Mouse (Mus musculus) embryonic facial prominence, embryonic 15.5 days (tissue): ENCODE measurements around the gene Kat5. TPM values are rescaled to one million over a fixed set of nuclear protein-coding genes. Genes with fewer than 3 reads are reported as not detected.
A peak's percentile ranks its signal among the peaks of the same experiment; 100 is the strongest.

Source experiments
- ATAC-seq: fragments of 200-750 bp; cut with Nextera tagmentation; 2 replicates; pipeline ENCODE4 v1.8.0; 2017; ENCODE audit warnings: low read depth, moderate TSS enrichment; ENCODE audit not compliant: insufficient number of reproducible peaks, low FRiP score, low TSS enrichment
- H3K27ac ChIP-seq: fragments of 300-500 bp; sonication (generic); replicated peaks from 2 replicates; pipeline ENCODE4 v1.5.1; 2015; ENCODE audit warnings: mild to moderate bottlenecking, inconsistent platforms
- H3K27me3 ChIP-seq: fragments of 300-500 bp; sonication (generic); 2 replicates; pipeline ENCODE4 v1.6.1; 2015; ENCODE audit warnings: inconsistent platforms
- H3K36me3 ChIP-seq: fragments of 300-500 bp; sonication (generic); 2 replicates; pipeline ENCODE4 v1.6.1; 2015; ENCODE audit warnings: mild to moderate bottlenecking, inconsistent platforms
- H3K4me1 ChIP-seq: fragments of 300-500 bp; sonication (generic); 2 replicates; pipeline ENCODE4 v1.6.1; 2015; ENCODE audit warnings: inconsistent platforms
- H3K4me2 ChIP-seq: fragments of 300-500 bp; sonication (generic); replicated peaks from 2 replicates; pipeline ENCODE4 v1.6.1; 2015; ENCODE audit warnings: mild to moderate bottlenecking, inconsistent platforms
- H3K4me3 ChIP-seq: fragments of 300-500 bp; sonication (generic); replicated peaks from 2 replicates; pipeline ENCODE4 v1.5.1; 2015; ENCODE audit warnings: mild to moderate bottlenecking, inconsistent platforms
- H3K9ac ChIP-seq: fragments of 300-500 bp; sonication (generic); 2 replicates; pipeline ENCODE4 v1.6.1; 2015; ENCODE audit warnings: inconsistent platforms
- H3K9me3 ChIP-seq: fragments of 300-500 bp; sonication (generic); replicated peaks from 2 replicates; pipeline ENCODE4 v1.6.1; 2016; ENCODE audit warnings: inconsistent platforms
- WGBS: fragments of 180-500 bp; shearing (Covaris S2); methylation state at CpG from one replicate; pipeline ENCODE4 v1.1.7; 2015; 5-methylcytosine and 5-hydroxymethylcytosine counted together
- polyA plus RNA-seq: library from polyadenylated mRNA; unstranded; fragments of >200 nt; fragmentation: Nextera tagmentation; extraction: Ambion mirVana; gene quantifications from 2 replicates; pipeline ENCODE4 v1.2.1, GENCODE M21; 2015

Gene Kat5
- polyA plus RNA-seq, 1 experiment from 2014 or later = 52.3 TPM

- peak within 1 kb of the TSS; percentile 91 for H3K9ac ChIP-seq
- peaks cover 25% of the 10 kb centered on the region for H3K4me1 ChIP-seq
- no peaks in the 10 kb centered on the region for H3K27me3 ChIP-seq
- H3K4me2 ChIP-seq = peak within 1 kb of the TSS; percentile 88
- ATAC-seq = peak; percentile 82
- no peaks in the 10 kb centered on the region for H3K9me3 ChIP-seq
- H3K27ac ChIP-seq = peak within 1 kb of the TSS; percentile 85
- peak within 1 kb of the TSS; percentile 92 for H3K4me3 ChIP-seq
- WGBS = under 1% methylated on average over 64 of the region's 64 CpGs
- peaks cover 39% of the 10 kb centered on the region for H3K36me3 ChIP-seq
Measured at GRCm38 (mm10) chr19:5601752-5602541, 8.1 kb downstream of the Kat5 start, which contains the start of gene Rnaseh2c. TSS of gene Rnaseh2c (plus strand) at chr19:5601873.

DNA sequence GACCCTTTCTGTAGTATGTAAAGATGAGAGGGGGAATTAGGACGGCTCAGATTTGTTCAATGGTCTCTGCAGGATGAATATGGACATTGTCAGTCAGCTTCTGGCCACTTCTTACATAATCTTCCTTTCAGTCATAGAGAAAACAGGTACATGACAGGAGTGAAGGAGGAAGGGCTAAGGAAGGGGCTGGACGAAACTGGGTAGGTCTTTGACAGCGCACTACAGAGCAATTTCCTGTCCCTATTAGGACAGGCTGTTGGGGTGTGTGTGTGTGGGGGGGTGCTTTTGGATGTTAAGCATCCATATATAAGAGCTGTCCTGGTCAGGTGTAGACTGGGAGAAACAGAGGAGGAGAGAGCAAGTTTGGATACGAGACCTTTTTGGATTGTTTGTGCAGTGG is 10.8 kb downstream of the Kat5 start:
- ATAC-seq = no peak
- Histone ChIP-seq H3K36me3 (peaks cover 12% of the 10 kb centered on the region), H3K27me3 (no peaks in the 10 kb centered on the region), H3K4me3 (no peak overlapping the region), H3K27ac (no peak overlapping the region), H3K9ac (no peak overlapping the region), H3K4me2 (no peak overlapping the region), H3K9me3 (no peaks in the 10 kb centered on the region), H3K4me1 (peaks cover 25% of the 10 kb centered on the region)
- 81% methylated on average over 4 of the region's 4 CpGs for WGBS

DNA sequence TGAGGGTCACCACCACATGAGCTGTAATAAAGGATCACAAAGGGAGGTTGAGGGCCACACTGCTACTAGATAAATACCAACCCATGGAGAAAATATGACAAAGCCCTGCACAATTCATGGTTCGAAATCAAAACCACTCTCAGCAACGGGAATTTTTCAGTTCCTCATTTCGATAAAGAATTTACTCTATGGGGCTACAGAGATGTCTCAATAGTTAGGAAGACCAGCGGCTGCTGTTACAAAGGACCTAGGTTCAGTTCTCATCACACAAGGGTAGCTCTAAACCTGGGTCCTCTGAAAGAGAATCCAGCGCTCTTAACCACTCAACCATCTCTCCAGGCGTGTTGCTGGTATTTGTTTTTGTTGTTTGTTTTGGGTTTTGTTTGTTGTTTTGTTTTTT is 18.1 kb downstream of the Kat5 start:
- Histone ChIP-seq H3K9me3 (no peaks in the 10 kb centered on the region), H3K36me3 (no peaks in the 10 kb centered on the region), H3K4me3 (no peak overlapping the region), H3K27ac (no peak overlapping the region), H3K4me1 (no peaks in the 10 kb centered on the region), H3K9ac (no peak overlapping the region), H3K27me3 (no peaks in the 10 kb centered on the region), H3K4me2 (no peak overlapping the region)
- no peak for ATAC-seq
- 86% methylated on average over 6 of the region's 6 CpGs for WGBS

- no peak overlapping the region for H3K27ac ChIP-seq
- ATAC-seq = no peak
- no peak overlapping the region for H3K4me3 ChIP-seq
- no peaks in the 10 kb centered on the region for H3K36me3 ChIP-seq
- no peak overlapping the region for H3K4me2 ChIP-seq
- H3K9ac ChIP-seq = no peak overlapping the region
- no peaks in the 10 kb centered on the region for H3K9me3 ChIP-seq
- no peaks in the 10 kb centered on the region for H3K4me1 ChIP-seq
- WGBS = 71% methylated on average over 9 of the region's 9 CpGs
- no peaks in the 10 kb centered on the region for H3K27me3 ChIP-seq
Measured at GRCm38 (mm10) chr19:5589159-5589558, 20.9 kb downstream of the Kat5 start.

DNA sequence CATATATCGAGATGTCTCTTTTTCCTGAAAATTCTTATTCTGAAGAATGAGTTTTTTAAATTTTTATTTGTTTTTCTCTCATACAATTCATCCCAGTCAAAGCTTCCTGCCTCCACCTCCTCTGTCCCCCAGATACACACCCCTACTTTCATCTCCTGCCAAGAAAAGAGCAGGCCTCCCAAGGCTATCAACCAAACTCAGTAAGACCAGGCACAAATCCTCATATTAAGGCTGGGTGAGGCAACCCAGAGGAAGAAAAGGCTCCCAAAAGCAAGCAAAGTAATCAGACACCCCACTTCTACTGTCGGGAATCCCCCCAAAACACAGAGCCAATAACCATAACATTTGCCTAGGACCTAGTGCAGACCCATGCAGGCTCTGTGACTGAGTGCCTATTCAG is 28.0 kb downstream of the Kat5 start:
- 72% methylated on average over 2 of the region's 2 CpGs for WGBS
- Histone ChIP-seq H3K36me3 (no peaks in the 10 kb centered on the region), H3K4me3 (no peak overlapping the region), H3K4me1 (no peaks in the 10 kb centered on the region), H3K27ac (no peak overlapping the region), H3K9me3 (no peaks in the 10 kb centered on the region), H3K4me2 (no peak overlapping the region), H3K9ac (no peak overlapping the region), H3K27me3 (peaks cover 3% of the 10 kb centered on the region; the same call in 1 of the 2 replicates)
- no peak for ATAC-seq

GRCm38 (mm10) chr19:5580776-5581175 is 29.3 kb downstream of the Kat5 start:
- Histone ChIP-seq H3K4me1 (no peaks in the 10 kb centered on the region), H3K36me3 (no peaks in the 10 kb centered on the region), H3K9ac (no peak overlapping the region), H3K4me2 (no peak overlapping the region), H3K27ac (no peak overlapping the region), H3K9me3 (no peaks in the 10 kb centered on the region), H3K4me3 (no peak overlapping the region), H3K27me3 (peaks cover 3% of the 10 kb centered on the region; the same call in 1 of the 2 replicates)
- 88% methylated on average over 6 of the region's 6 CpGs for WGBS
- ATAC-seq = no peak

GRCm38 (mm10) chr19:5579971-5580370 is 30.1 kb downstream of the Kat5 start:
- no peak overlapping the region for H3K27ac ChIP-seq
- H3K27me3 ChIP-seq = peaks cover 3% of the 10 kb centered on the region; the same call in 1 of the 2 replicates
- no peaks in the 10 kb centered on the region for H3K4me1 ChIP-seq
- H3K9me3 ChIP-seq = no peaks in the 10 kb centered on the region
- ATAC-seq = no peak
- WGBS = 75% methylated on average over 4 of the region's 4 CpGs
- no peak overlapping the region for H3K4me3 ChIP-seq
- no peaks in the 10 kb centered on the region for H3K36me3 ChIP-seq
- no peak overlapping the region for H3K4me2 ChIP-seq
- no peak overlapping the region for H3K9ac ChIP-seq

GRCm38 (mm10) chr19:5575336-5575735 is 34.7 kb downstream of the Kat5 start:
- 86% methylated on average over 1 of the region's 1 CpGs for WGBS
- no peak overlapping the region for H3K4me2 ChIP-seq
- H3K27ac ChIP-seq = no peak overlapping the region
- ATAC-seq = no peak
- 0 out of 2 replicates have a peak, but pooled peaks cover 4% of the 10 kb centered on the region for H3K4me1 ChIP-seq
- H3K9ac ChIP-seq = no peak overlapping the region
- no peak overlapping the region for H3K4me3 ChIP-seq
- peaks cover 15% of the 10 kb centered on the region; the same call in 1 of the 2 replicates for H3K36me3 ChIP-seq
- no peaks in the 10 kb centered on the region for H3K27me3 ChIP-seq
- no peaks in the 10 kb centered on the region for H3K9me3 ChIP-seq

- Histone ChIP-seq H3K9ac (no peak overlapping the region), H3K4me1 (peaks cover 18% of the 10 kb centered on the region), H3K27ac (peak overlapping the region; percentile 65; the same call in 1 of the 2 replicates), H3K4me3 (no peak overlapping the region), H3K4me2 (no peak overlapping the region), H3K9me3 (no peaks in the 10 kb centered on the region), H3K27me3 (no peaks in the 10 kb centered on the region), H3K36me3 (peaks cover 26% of the 10 kb centered on the region)
- 69% methylated on average over 19 of the region's 19 CpGs for WGBS
- no peak for ATAC-seq
Measured at GRCm38 (mm10) chr19:5572331-5573125, 37.5 kb downstream of the Kat5 start.

- Histone ChIP-seq H3K4me3 (no peak overlapping the region), H3K36me3 (peaks cover 26% of the 10 kb centered on the region), H3K9ac (no peak overlapping the region), H3K4me1 (peaks cover 25% of the 10 kb centered on the region), H3K27ac (no peak overlapping the region), H3K4me2 (no peak overlapping the region), H3K27me3 (no peaks in the 10 kb centered on the region), H3K9me3 (no peaks in the 10 kb centered on the region)
- 78% methylated on average over 5 of the region's 5 CpGs for WGBS
- ATAC-seq = no peak
Measured at GRCm38 (mm10) chr19:5571831-5572230, 38.2 kb downstream of the Kat5 start.
